Comparison of ENCODE assay signal across 28 mouse cellular contexts in genomic region chr7:66243766-66244325, GRCm38 (mm10).
DNase-seq lines count a peak whose midpoint lies in the region; ATAC-seq and TF ChIP-seq lines count a peak whose summit lies in the region.
"Had no signal": no experiment of that assay in that cellular context is flagged by ENCODE, and none has a peak within 500 bp of the region (broad histone marks: within the 10 kb centered on the region; RNA-seq: fewer than 3 reads in every experiment).

No protein-coding gene starts in this region.

- H3K9me3 ChIP-seq in hindbrain, postnatal 0 days (ENCODE audit: low read length), result no peaks in the 10 kb centered on the region
- H3K9me3 ChIP-seq in hindbrain, embryonic 14.5 days (ENCODE audit: control insufficient read depth, low read length), result no peaks in the 10 kb centered on the region
- H3K9me3 ChIP-seq: forebrain, embryonic 12.5 days; G1E; hindbrain, embryonic 13.5 days; limb, embryonic 12.5 days; liver, embryonic 13.5 days; midbrain, embryonic 15.5 days; neural tube, embryonic 12.5 days had no signal

- no peak for TF ChIP-seq CTCF in hindbrain, postnatal 0 days (IDR thresholded peaks at IDR 0.05; ENCODE audit: low read depth)

- ATAC-seq in hindbrain, postnatal 0 days, result no peak
- ATAC-seq in hindbrain, embryonic 14.5 days (ENCODE audit: low FRiP score), result no peak
- ATAC-seq: inflammation-experienced regulatory T-cells, adult 6 months; midbrain, embryonic 15.5 days had no signal

- H3K36me3 ChIP-seq in hindbrain, postnatal 0 days (ENCODE audit: insufficient read depth, low read length), result no peaks in the 10 kb centered on the region
- H3K36me3 ChIP-seq in hindbrain, embryonic 14.5 days (replicated peaks; ENCODE audit: control insufficient read depth, insufficient read depth), result no peaks in the 10 kb centered on the region
- H3K36me3 ChIP-seq: forebrain, embryonic 12.5 days; G1E; hindbrain, embryonic 13.5 days; limb, embryonic 12.5 days; liver, embryonic 13.5 days; midbrain, embryonic 15.5 days; neural tube, embryonic 12.5 days had no signal

- WGBS in hindbrain, postnatal 0 days, result 62% methylated on average over 7 of the region's 7 CpGs
- WGBS in hindbrain, embryonic 14.5 days, result 77% methylated on average over 7 of the region's 7 CpGs

- no peak overlapping the region for H3K4me2 ChIP-seq in hindbrain, postnatal 0 days (ENCODE audit: low read depth, low read length)
- H3K4me2 ChIP-seq in hindbrain, embryonic 14.5 days (replicated peaks), result no peak overlapping the region
- H3K4me2 ChIP-seq: forebrain, embryonic 12.5 days; heart, embryonic 11.5 days; hindbrain, embryonic 13.5 days; limb, embryonic 12.5 days; liver, embryonic 13.5 days; midbrain, embryonic 15.5 days; neural tube, embryonic 12.5 days had no signal

- H3K4me3 ChIP-seq in hindbrain, postnatal 0 days (ENCODE audit: low read length), result no peak overlapping the region
- no peak overlapping the region for H3K4me3 ChIP-seq in hindbrain, embryonic 14.5 days (replicated peaks; ENCODE audit: low read length)
- H3K4me3 ChIP-seq: erythroblast, embryonic 14.5 days; forebrain, embryonic 12.5 days; hindbrain, embryonic 13.5 days; limb, embryonic 12.5 days; liver, embryonic 13.5 days; midbrain, embryonic 15.5 days; neural tube, embryonic 12.5 days had no signal

- H3K4me1 ChIP-seq in hindbrain, postnatal 0 days (ENCODE audit: insufficient read depth, low read length), result peaks cover 22% of the 10 kb centered on the region
- peaks cover 23% of the 10 kb centered on the region for H3K4me1 ChIP-seq in hindbrain, embryonic 14.5 days (replicated peaks; ENCODE audit: control insufficient read depth, insufficient read depth, low read length)

- H3K27ac ChIP-seq in hindbrain, postnatal 0 days, result no peak overlapping the region
- no peak overlapping the region for H3K27ac ChIP-seq in hindbrain, embryonic 14.5 days
- H3K27ac ChIP-seq: forebrain, embryonic 12.5 days; hindbrain, embryonic 13.5 days; limb, embryonic 12.5 days; liver, embryonic 13.5 days; macrophage; midbrain, embryonic 15.5 days; neural tube, embryonic 12.5 days had no signal

- DNase-seq in adrenal gland, postnatal 10 days, result peak; percentile 1
- no peak for DNase-seq in adrenal gland, postnatal 25 days
- DNase-seq in hindbrain, postnatal 0 days (ENCODE audit: low spot score), result peak; percentile 24
- no peak for DNase-seq in hindbrain, embryonic 14.5 days (ENCODE audit: low spot score)
- peak; percentile 2 for DNase-seq in ovary, postnatal 36 days (ENCODE audit: low spot score)
- no peak for DNase-seq in ovary, postnatal 14 days (ENCODE audit: low spot score)
- peak; percentile 37 for DNase-seq in Muller cell, postnatal 12 days (ENCODE audit: inconsistent ontology term)
- DNase-seq: cerebellum, adult 2 months; cerebellum, postnatal 14 days; gastrocnemius, postnatal 10 days; heart, postnatal 4 days; kidney, adult 11 months; kidney, postnatal 14 days; layer of hippocampus, adult 9-11 months; liver, embryonic 13.5 days; lung, adult 2 months; lung, postnatal 10 days; thymus, postnatal 14 days had no signal

- H3K9ac ChIP-seq in hindbrain, postnatal 0 days (replicated peaks; ENCODE audit: low read length), result no peak overlapping the region
- H3K9ac ChIP-seq in hindbrain, embryonic 14.5 days, result no peak overlapping the region
- H3K9ac ChIP-seq: forebrain, embryonic 12.5 days; hindbrain, embryonic 13.5 days; limb, embryonic 12.5 days; liver, embryonic 13.5 days; midbrain, embryonic 15.5 days; neural tube, embryonic 12.5 days had no signal

- no peaks in the 10 kb centered on the region for H3K27me3 ChIP-seq in hindbrain, postnatal 0 days (ENCODE audit: insufficient read depth, low read length)
- no peaks in the 10 kb centered on the region for H3K27me3 ChIP-seq in hindbrain, embryonic 14.5 days (ENCODE audit: control insufficient read depth, insufficient read depth, low read length)
- H3K27me3 ChIP-seq: forebrain, embryonic 12.5 days; hindbrain, embryonic 13.5 days; limb, embryonic 12.5 days; midbrain, embryonic 15.5 days; neural tube, embryonic 12.5 days had no signal

Comparison
In these comparisons a context has a peak if more than half of its experiments do, and no peak if none do; other contexts are left out.
1. DNase-seq: peak in adrenal gland, postnatal 10 days (single experiment), hindbrain, postnatal 0 days (single experiment), ovary, postnatal 36 days (single experiment) and Muller cell, postnatal 12 days (single experiment); none in adrenal gland, postnatal 25 days (single experiment), hindbrain, embryonic 14.5 days (single experiment) and ovary, postnatal 14 days (single experiment).